Mouse (Mus musculus) telencephalon, adult 2 months (tissue): Measurements from ENCODE around the gene Olfr294.

Source experiments
- DNase-seq: peaks from one replicate; pipeline ENCODE4 v3.0.0-alpha.2; 2011; ENCODE audit warnings: low read depth, low spot score

The Olfr294 gene

GRCm38 (mm10) chr7:86616543-86616942 lies at the start of gene Olfr294:
Gene Olfr294 (minus strand): TSS chr7:86616643.
- DNase-seq = no peak

DNA sequence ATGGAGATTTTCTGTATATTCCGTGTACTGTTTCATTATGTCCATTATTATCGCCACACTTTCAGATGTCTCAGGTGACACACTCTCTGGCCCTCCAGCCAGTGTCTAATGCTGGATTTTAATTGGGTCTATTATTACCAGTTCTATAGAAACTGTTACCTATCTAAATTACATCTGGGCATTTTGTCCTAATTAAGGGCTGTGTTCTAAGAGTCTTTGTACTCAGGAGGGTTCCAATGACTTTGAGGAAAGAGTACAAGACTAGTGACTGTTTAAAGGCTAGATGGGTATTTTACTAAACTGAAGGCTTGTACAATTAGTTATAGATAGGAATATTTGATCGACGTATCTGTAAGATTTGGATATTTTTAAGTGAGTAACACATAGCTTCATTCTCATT lies 32.3 kb upstream of the Olfr294 start, which contains the start of gene Olfr293:
TSS of gene Olfr293 (plus strand) at position 301 of the 400 bp plus-strand sequence.
- no peak for DNase-seq

DNA sequence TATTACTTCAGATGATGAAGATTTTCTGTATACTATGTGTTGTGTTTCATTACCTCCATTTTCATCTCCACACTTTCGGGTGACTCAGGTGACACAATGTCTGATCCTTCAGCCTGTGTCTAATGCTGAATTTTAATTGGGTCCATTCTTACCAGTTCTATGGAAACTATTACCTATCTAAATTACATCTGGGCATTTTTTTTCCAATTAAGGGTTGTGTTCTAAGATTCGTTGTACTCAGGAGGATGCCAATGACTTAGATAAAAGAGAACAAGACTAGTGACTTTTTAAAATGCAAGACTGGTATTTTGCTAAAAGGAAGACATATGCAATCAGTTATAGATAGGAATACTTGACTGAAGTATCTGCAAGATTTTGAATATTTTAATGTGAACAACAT lies 32.9 kb downstream of the Olfr294 start, which contains the start of gene Olfr295:
TSS of gene Olfr295 (plus strand) at position 301 of the 400 bp plus-strand sequence.
- no peak for DNase-seq
